Mouse (Mus musculus) heart, postnatal 0 days (tissue): ENCODE data around the gene Tgfbr2.

ENCODE experiments used
- CTCF ChIP-seq: IDR thresholded peaks from 2 replicates; pipeline ENCODE4 v1.5.1; 2016; ENCODE audit warnings: antibody characterized with exemption, control low read depth, low read depth
- EP300 ChIP-seq: IDR thresholded peaks from 2 replicates; pipeline ENCODE4 v1.6.1; 2016; ENCODE audit warnings: antibody characterized with exemption, low read depth

DNA sequence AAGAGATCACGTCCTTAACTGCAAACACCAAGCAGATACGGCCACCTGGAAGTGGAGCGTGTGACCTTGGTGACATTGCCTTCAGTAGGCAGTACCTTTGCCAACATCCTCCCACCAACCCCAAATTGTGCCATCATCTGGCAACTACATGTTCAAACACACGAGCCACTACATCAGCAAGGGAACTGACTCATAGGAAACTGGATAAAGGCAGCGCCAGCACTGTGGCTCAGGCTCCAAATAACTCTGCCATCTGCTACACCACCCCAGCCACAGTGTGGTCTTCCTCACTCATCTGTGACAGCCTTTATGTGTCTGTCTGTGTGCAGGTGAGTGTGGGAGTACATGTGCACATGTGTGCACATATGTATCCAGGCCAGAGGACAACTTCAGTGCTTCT lies 9.7 kb upstream of the Tgfbr2 start:
- TF ChIP-seq CTCF (no peak), EP300 (no peak)
